Mouse (Mus musculus): Measurements from ENCODE around the gene Hs2st1. TPM values are rescaled to one million over a fixed set of nuclear protein-coding genes. Genes with fewer than 3 reads are reported as not detected.
"Not testable (repeated sequence)": the region's sequence is repeated elsewhere in the genome, so short reads cannot be mapped to it uniquely, and the experiment has no call there.

The Hs2st1 gene
- polyA plus RNA-seq, 1 experiment, result 5.2 TPM

- H3K4me1 ChIP-seq (ENCODE audit: control insufficient read depth, insufficient read depth, low read length), result no peaks in the 10 kb centered on the region
- WGBS, result 73% methylated on average over 6 of the region's 6 CpGs
- H3K4me3 ChIP-seq (ENCODE audit: insufficient read depth, low read depth, low read length), result no peak overlapping the region
Observed at GRCm38 (mm10) chr3:144612382-144612781, 42.4 kb upstream of the Hs2st1 start.

GRCm38 (mm10) chr3:144611626-144612271 is 41.8 kb upstream of the Hs2st1 start:
- WGBS, result 51% methylated on average over 8 of the region's 8 CpGs
- Histone ChIP-seq H3K27me3 (replicated peaks; ENCODE audit: control insufficient read depth, insufficient read depth, low read length) (no peaks in the 10 kb centered on the region), H3K36me3 (ENCODE audit: control insufficient read depth, insufficient read depth, low read length) (no peaks in the 10 kb centered on the region), H3K4me3 (ENCODE audit: insufficient read depth, low read depth, low read length) (no peak overlapping the region), H3K4me1 (ENCODE audit: control insufficient read depth, insufficient read depth, low read length) (no peaks in the 10 kb centered on the region), H3K27ac (ENCODE audit: insufficient read depth, low read depth, low read length) (no peak overlapping the region)
- DNase-seq, result no peak
- no peak for TF ChIP-seq CTCF (conservative IDR thresholded peaks at IDR 0.05; ENCODE audit: insufficient read depth, insufficient read length, low read depth, low read length)
- no peak for TF ChIP-seq POLR2A (IDR thresholded peaks at IDR 0.05; ENCODE audit: low read depth, low read length)

More at GRCm38 (mm10) chr3:144612382-144612781, 42.4 kb upstream of the Hs2st1 start:
- DNase-seq, result no peak
- Histone ChIP-seq H3K27me3 (replicated peaks; ENCODE audit: control insufficient read depth, insufficient read depth, low read length) (no peaks in the 10 kb centered on the region), H3K27ac (ENCODE audit: insufficient read depth, low read depth, low read length) (no peak overlapping the region), H3K36me3 (ENCODE audit: control insufficient read depth, insufficient read depth, low read length) (no peaks in the 10 kb centered on the region)
- TF ChIP-seq CTCF (conservative IDR thresholded peaks at IDR 0.05; ENCODE audit: insufficient read depth, insufficient read length, low read depth, low read length) (no peak), POLR2A (IDR thresholded peaks at IDR 0.05; ENCODE audit: low read depth, low read length) (no peak)

DNA sequence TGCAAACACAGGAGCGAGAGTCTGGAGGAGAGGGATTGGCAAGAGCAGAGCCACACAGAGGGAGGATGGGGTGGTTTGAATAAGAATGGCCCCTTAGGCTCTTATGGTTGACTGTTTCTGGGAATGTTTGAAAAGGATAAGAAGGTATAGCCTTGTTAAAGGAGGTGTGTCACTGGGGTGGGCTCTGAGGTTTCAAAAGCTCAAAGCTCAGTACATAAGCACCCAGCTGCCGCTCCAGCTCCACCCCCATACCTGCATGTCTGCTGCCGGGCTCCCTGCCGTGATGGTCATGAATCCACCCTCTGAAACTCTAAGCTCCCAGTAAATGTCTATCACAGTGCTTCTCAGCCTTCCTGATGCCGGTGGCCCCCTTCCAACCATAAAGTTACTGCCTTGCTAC is 40.8 kb upstream of the Hs2st1 start:
- Histone ChIP-seq H3K36me3 (ENCODE audit: control insufficient read depth, insufficient read depth, low read length) (no peaks in the 10 kb centered on the region), H3K4me1 (ENCODE audit: control insufficient read depth, insufficient read depth, low read length) (no peaks in the 10 kb centered on the region), H3K27me3 (replicated peaks; ENCODE audit: control insufficient read depth, insufficient read depth, low read length) (no peaks in the 10 kb centered on the region), H3K27ac (ENCODE audit: insufficient read depth, low read depth, low read length) (no peak overlapping the region), H3K4me3 (ENCODE audit: insufficient read depth, low read depth, low read length) (no peak overlapping the region)
- 60% methylated on average over 5 of the region's 5 CpGs for WGBS
- TF ChIP-seq CTCF (conservative IDR thresholded peaks at IDR 0.05; ENCODE audit: insufficient read depth, insufficient read length, low read depth, low read length), result no peak
- no peak for TF ChIP-seq POLR2A (IDR thresholded peaks at IDR 0.05; ENCODE audit: low read depth, low read length)
- DNase-seq, result no peak

- WGBS, result 94% methylated on average over 5 of the region's 5 CpGs
Observed at GRCm38 (mm10) chr3:144608090-144608489, 38.1 kb upstream of the Hs2st1 start.

DNA sequence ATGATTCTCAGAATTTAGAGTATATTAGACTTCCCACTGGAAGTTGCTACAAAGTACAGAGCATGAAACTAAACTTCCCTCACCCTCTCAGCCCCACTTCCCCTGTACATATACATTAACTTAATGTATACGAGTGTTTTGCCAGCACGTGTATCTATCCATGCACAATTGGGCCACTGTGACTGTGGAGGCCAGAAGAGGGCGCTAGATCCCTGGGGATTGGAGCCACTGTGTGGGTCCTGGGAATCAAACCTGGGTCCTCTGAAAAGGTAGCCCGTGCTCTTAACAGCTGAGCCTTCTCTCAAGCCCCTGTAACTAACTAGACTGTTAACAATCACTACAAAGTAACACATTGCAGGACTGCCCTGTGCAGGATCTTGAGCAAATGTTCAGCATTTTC is 36.5 kb upstream of the Hs2st1 start:
- no peak overlapping the region for H3K4me3 ChIP-seq (ENCODE audit: insufficient read depth, low read depth, low read length)
- no peaks in the 10 kb centered on the region for H3K36me3 ChIP-seq (ENCODE audit: control insufficient read depth, insufficient read depth, low read length)
- H3K27ac ChIP-seq (ENCODE audit: insufficient read depth, low read depth, low read length), result no peak overlapping the region
- WGBS, result 79% methylated on average over 4 of the region's 4 CpGs
- H3K27me3 ChIP-seq (replicated peaks; ENCODE audit: control insufficient read depth, insufficient read depth, low read length), result no peaks in the 10 kb centered on the region
- TF ChIP-seq CTCF (conservative IDR thresholded peaks at IDR 0.05; ENCODE audit: insufficient read depth, insufficient read length, low read depth, low read length) (peak; percentile 48), POLR2A (IDR thresholded peaks at IDR 0.05; ENCODE audit: low read depth, low read length) (no peak)
- no peaks in the 10 kb centered on the region for H3K4me1 ChIP-seq (ENCODE audit: control insufficient read depth, insufficient read depth, low read length)
- no peak for DNase-seq

More at GRCm38 (mm10) chr3:144608090-144608489, 38.1 kb upstream of the Hs2st1 start:
- Histone ChIP-seq H3K27ac (ENCODE audit: insufficient read depth, low read depth, low read length) (no peak overlapping the region), H3K27me3 (replicated peaks; ENCODE audit: control insufficient read depth, insufficient read depth, low read length) (no peaks in the 10 kb centered on the region), H3K36me3 (ENCODE audit: control insufficient read depth, insufficient read depth, low read length) (no peaks in the 10 kb centered on the region), H3K4me1 (ENCODE audit: control insufficient read depth, insufficient read depth, low read length) (no peaks in the 10 kb centered on the region), H3K4me3 (ENCODE audit: insufficient read depth, low read depth, low read length) (no peak overlapping the region)
- no peak for DNase-seq
- TF ChIP-seq POLR2A (IDR thresholded peaks at IDR 0.05; ENCODE audit: low read depth, low read length) (no peak), CTCF (conservative IDR thresholded peaks at IDR 0.05; ENCODE audit: insufficient read depth, insufficient read length, low read depth, low read length) (no peak)

GRCm38 (mm10) chr3:144605811-144606210 is 35.8 kb upstream of the Hs2st1 start:
- not testable (repeated sequence) for H3K27ac ChIP-seq (ENCODE audit: insufficient read depth, low read depth, low read length); H3K27me3 ChIP-seq (replicated peaks; ENCODE audit: control insufficient read depth, insufficient read depth, low read length); H3K4me3 ChIP-seq (ENCODE audit: insufficient read depth, low read depth, low read length); H3K4me1 ChIP-seq (ENCODE audit: control insufficient read depth, insufficient read depth, low read length); H3K36me3 ChIP-seq (ENCODE audit: control insufficient read depth, insufficient read depth, low read length)
- TF ChIP-seq CTCF (conservative IDR thresholded peaks at IDR 0.05; ENCODE audit: insufficient read depth, insufficient read length, low read depth, low read length), result peak; percentile 46
- peak; percentile 24 for DNase-seq
- WGBS, result 68% methylated on average over 7 of the region's 7 CpGs

DNA sequence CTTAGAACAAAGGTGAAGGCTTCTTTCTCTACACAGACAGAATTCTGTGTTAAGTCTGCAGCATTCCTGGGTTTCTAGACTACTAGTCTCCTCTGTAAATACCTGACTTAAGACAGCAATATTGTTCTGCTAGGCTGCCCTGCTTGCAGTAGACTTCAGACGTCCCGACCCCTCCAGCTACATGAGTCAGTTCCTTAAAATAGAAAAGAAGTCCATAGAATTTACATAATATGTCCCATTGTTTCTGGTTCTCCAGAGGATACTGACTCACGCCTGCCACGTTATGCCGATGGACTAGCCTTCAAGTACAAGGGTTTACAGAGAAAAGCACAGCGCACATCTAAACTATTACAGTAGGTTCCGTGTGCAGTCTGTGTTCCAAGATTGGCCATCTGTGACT is 34.2 kb upstream of the Hs2st1 start:
- no peak for TF ChIP-seq CTCF (conservative IDR thresholded peaks at IDR 0.05; ENCODE audit: insufficient read depth, insufficient read length, low read depth, low read length)
- TF ChIP-seq POLR2A (IDR thresholded peaks at IDR 0.05; ENCODE audit: low read depth, low read length), result no peak
- no peak for DNase-seq
- Histone ChIP-seq H3K36me3 (ENCODE audit: control insufficient read depth, insufficient read depth, low read length) (no peaks in the 10 kb centered on the region), H3K4me3 (ENCODE audit: insufficient read depth, low read depth, low read length) (no peak overlapping the region), H3K4me1 (ENCODE audit: control insufficient read depth, insufficient read depth, low read length) (no peaks in the 10 kb centered on the region), H3K27ac (ENCODE audit: insufficient read depth, low read depth, low read length) (no peak overlapping the region), H3K27me3 (replicated peaks; ENCODE audit: control insufficient read depth, insufficient read depth, low read length) (no peaks in the 10 kb centered on the region)
- WGBS, result 61% methylated on average over 7 of the region's 7 CpGs

Data from kidney, adult 2 months (tissue).